Mouse (Mus musculus): ENCODE measurements around the gene Gm5458.
A peak's percentile ranks its signal among the peaks of the same experiment; 100 is the strongest.
"Not testable (repeated sequence)": the region's sequence is repeated elsewhere in the genome, so short reads cannot be mapped to it uniquely, and the experiment has no call there.

Gene Gm5458

DNA sequence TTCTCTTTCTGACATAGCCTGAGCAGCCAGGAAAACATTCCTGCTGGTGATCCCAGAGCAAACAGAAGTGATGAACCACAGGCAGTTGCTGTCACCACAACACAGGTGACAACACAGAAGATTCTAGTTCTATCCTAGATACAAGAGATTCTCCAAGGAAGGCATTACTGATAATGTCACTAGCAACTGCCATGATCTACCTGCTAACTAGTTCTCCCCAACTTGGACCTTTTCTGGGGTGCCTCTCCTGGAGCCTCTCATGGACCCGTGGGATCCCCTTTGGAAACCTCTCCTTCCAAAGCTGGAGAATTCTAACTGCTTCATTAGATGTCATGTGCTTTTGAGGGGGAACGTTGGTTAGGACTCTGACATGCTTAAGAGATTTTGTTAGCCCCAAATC, at the start of gene Gm5458:
Gene Gm5458, minus strand, starts transcription at position 101 of the 400 bp plus-strand sequence.
- not testable (repeated sequence) for DNase-seq (ENCODE audit: low spot score in 2 of 2)

- DNase-seq (ENCODE audit: low spot score in 2 of 2): no peak
These were observed 43.9 kb upstream of the Gm5458 start for GRCm38 (mm10) chr14:19646232-19646631.

GRCm38 (mm10) chr14:19584804-19585667, 17.3 kb downstream of the Gm5458 start, which contains the start of gene Gm2237:
Gm2237 (minus strand) TSS chr14:19585135.
- DNase-seq (ENCODE audit: low spot score in 2 of 2): peak; percentile 13 to 22

DNA sequence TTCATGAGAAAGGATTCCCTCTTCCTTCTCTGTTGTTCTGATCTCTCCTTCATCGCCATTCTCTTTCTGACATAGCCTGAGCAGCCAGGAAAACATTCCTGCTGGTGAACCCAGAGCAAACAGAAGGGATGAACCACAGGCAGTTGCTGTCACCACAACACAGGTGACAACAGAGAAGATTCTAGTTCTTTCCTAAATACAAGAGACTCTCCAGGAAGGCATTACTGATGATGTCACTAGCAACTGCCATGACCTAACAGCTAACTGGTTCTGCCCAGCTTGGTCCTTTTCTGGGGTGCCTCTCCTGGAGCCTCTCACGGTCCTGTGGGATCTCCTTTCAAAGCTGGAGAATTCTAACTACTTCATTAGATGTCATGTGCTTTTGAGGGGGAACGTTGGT, 52.5 kb downstream of the Gm5458 start, which contains the start of gene Gm2244:
Gene Gm2244, minus strand, starts transcription at position 101 of the 400 bp plus-strand sequence.
- DNase-seq (ENCODE audit: low spot score in 2 of 2): not testable (repeated sequence)
